Mouse (Mus musculus): Measurements from ENCODE around the gene Msrb3. TPM values are rescaled to one million over a fixed set of nuclear protein-coding genes. Genes with fewer than 3 reads are reported as not detected.

Gene Msrb3
- 1 to 10 TPM; 4.2 to 4.3 TPM for total RNA-seq (2021)

DNA sequence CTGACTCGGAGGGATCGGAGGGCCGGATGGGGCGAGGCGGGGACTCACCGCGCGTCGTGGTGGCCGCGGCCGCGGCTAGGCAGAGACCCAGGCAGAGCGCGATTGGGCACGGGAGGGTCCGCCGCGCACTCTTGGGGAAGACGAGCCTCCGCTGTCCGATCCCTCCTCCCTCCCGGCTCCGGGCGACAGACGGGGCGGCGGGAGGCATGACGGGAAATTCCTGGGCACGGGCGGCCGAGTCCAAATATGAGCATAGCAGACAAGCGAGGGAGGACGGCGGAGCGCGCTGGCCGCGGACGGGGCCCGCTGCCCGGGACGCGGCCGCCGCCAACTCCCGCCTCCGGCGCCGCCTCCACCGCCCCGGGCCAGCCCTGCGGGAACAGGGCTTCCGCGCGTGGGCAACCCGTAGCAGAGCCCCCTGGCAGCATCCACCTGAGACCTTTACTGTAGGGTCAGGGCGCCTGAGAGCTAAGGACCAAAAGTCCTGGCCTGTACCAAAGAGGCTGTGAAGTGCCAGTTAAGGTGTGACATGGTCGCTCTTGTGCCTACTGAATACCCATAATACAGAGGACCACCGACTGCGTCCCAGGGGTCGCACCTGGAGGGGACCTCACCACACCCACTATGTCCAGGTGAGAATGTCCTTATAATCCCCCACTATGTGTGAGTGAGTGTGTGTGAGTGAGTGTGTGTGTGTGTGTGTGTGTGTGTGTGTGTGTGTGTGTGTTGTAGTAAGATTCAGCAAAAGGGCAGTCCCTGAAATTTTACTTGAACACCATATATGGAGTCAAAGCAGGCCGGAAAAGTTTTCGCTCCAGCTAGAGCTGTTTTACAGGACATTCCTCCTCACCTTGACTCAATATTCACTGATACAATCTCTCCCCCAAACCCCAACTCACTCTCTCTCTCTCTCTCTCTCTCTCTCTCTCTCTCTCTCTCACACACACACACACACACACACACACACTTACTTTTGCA is at the start of gene Msrb3:
Gene Msrb3 (minus strand): TSS at position 317 of the 978 bp plus-strand sequence.
- peak; percentile 48 to 51 for DNase-seq (ENCODE audit: extremely low spot score in 1 of 2, low spot score in 1 of 2)

DNA sequence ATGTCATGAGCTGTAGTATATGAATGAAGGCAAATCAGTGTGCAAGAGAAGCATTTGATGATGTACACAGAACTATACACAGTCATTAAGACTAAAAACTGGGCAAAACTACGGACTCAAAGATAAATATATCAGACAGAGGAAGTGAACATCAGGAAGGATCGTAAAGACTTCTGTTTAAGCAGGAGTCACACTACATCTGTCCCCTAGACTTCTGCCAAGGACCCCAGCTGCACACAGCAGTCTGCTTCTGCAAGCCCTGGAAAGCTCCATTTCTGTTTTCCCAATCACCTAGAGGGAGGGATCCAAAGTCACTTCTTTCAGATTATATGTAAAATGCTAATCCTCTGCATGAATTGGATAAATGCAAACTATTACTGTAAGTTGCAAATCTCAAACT is 49.6 kb upstream of the Msrb3 start:
- DNase-seq (ENCODE audit: extremely low spot score in 1 of 2, low spot score in 1 of 2) = no peak

GRCm38 (mm10) chr10:120947842-120948241 is 48.9 kb upstream of the Msrb3 start:
- DNase-seq (ENCODE audit: extremely low spot score in 1 of 2, low spot score in 1 of 2) = no peak

DNA sequence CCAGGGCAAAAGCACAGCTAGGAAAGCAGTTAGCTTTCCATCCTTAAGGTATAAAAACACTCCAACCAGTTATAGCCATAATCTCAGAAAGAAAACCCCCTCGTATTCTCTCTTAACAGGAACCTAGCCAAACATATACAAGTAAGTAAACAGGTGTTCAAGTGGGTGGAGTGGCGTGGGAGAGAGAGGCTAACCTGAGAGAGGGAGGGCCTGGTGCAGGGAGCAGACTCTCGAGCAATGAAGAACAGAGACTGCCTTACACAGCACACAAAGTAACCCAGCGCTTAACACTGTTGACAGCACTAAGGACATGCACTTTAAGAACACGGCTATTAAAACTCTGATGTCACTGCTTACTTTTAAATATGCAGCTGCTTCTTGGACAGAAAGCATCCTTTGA is 47.9 kb upstream of the Msrb3 start:
- DNase-seq (ENCODE audit: extremely low spot score in 1 of 2, low spot score in 1 of 2) = no peak

DNA sequence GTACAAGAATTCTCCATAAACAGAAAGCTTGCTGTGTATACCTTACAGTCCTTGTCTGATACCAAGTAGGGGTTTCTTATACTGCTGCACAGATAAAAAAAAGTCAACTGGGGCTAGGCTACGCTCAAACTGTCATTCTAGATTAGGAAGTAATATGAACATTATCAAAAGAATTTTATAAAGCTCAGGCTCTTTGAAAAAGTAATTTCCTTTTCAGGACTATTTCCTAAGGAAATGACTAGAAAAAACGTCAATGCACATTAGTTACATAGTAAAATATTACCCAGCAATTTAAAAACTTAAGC is 40.0 kb upstream of the Msrb3 start:
- DNase-seq (ENCODE audit: extremely low spot score in 1 of 2, low spot score in 1 of 2) = no peak

- DNase-seq (ENCODE audit: extremely low spot score in 1 of 2, low spot score in 1 of 2) = peak in 1 of 2 experiments; percentile 64
These were observed 39.4 kb upstream of the Msrb3 start for GRCm38 (mm10) chr10:120938077-120938903.

DNA sequence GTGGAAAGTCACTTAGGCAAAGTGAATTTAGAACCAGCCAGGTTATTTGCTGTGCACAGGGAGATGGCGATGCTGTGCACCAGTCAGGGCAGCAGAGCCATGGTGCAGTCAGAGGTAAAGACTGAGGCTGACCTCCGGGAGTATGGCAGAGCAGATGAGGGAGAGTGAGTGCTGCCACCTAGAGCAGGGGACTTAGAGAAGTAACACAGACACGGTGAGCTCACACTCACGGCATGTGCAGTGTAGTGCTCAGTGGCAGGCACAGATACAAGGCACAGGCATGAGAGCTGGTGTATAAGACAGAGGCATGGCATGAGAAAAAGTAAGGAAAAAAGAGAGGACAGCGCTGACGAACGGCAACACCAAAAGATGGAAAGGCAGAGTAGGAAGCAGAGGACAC is 30.6 kb upstream of the Msrb3 start:
- DNase-seq (ENCODE audit: extremely low spot score in 1 of 2, low spot score in 1 of 2) = no peak

DNA sequence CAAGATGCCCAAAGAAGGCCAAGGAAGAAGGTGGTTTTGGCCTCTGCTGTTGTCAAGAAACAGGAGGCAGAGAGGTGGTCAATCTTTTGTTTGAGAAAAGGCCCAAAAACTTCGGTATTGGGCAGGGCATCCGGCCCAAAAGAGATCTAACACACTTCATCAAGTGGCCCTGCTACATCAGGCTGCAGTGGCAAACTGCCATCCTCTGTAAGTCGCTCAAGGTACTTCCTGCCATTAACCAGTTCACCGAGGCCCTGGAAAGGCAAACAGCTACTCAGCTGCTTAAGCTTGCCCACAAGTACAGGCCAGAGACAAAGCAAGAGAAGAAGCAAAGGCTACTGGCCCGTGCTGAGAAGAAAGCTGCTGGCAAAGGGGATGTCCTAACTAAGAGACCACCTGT is 29.3 kb upstream of the Msrb3 start:
- no peak for DNase-seq (ENCODE audit: extremely low spot score in 1 of 2, low spot score in 1 of 2)

- DNase-seq (ENCODE audit: extremely low spot score in 1 of 2, low spot score in 1 of 2) = no peak
These were observed 27.3 kb upstream of the Msrb3 start for GRCm38 (mm10) chr10:120926156-120926555.

- DNase-seq (ENCODE audit: extremely low spot score in 1 of 2, low spot score in 1 of 2) = no peak
These were observed 22.6 kb upstream of the Msrb3 start for GRCm38 (mm10) chr10:120921501-120921900.

DNA sequence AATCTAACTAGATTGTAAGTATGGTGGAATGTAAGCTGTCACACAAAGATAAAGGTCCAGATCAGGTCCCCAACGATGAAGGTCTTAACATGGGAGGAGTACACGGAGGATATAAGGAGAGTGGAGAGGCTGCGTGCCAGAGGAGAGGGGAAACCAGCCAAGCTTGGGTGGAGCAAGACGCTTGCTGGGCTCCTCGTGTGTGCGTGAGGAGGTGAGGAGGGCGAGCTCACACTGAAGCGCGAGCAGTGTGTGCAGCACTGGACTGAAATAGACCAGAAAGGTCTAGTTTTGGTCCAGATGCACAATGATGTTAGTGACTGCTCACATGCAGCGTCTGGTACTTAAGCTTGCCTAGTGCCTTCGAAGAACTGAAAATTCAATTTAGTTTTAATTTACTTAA is 21.7 kb upstream of the Msrb3 start:
- DNase-seq (ENCODE audit: extremely low spot score in 1 of 2, low spot score in 1 of 2) = no peak

GRCm38 (mm10) chr10:120916250-120916649 is 17.3 kb upstream of the Msrb3 start:
- DNase-seq (ENCODE audit: extremely low spot score in 1 of 2, low spot score in 1 of 2) = no peak

DNA sequence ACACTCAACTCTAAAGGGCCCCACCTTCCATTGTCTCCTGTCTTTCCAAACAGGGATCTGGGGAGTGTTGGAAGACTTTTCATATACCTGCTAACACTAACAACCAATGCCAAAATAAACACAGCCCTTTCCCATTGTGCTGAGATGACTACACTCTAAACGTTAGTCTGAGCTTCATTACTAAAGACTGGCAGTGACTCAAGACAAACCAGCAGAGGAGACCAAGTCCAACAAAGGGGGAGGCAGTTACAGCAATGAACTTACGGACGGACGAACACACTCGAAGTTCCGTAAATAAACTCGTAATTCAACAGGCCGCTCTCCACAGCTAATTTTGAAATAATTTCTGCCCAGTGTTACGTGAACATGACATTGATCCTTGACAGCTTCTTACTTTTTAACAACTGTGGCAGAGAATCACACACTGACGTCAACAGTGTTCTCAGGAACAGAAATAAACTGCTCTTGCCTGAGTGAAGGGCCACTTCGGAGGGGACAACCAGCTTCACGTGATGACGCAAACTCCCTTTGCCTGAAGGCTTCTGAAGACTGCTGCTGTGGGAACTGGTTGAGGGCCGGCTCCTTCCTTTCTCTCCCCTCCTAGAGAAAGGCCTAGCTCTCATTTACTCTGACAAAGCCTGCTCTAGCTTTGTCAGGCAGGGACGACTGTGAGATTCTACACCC is 16.2 kb upstream of the Msrb3 start:
- no peak for DNase-seq (ENCODE audit: extremely low spot score in 1 of 2, low spot score in 1 of 2)

DNA sequence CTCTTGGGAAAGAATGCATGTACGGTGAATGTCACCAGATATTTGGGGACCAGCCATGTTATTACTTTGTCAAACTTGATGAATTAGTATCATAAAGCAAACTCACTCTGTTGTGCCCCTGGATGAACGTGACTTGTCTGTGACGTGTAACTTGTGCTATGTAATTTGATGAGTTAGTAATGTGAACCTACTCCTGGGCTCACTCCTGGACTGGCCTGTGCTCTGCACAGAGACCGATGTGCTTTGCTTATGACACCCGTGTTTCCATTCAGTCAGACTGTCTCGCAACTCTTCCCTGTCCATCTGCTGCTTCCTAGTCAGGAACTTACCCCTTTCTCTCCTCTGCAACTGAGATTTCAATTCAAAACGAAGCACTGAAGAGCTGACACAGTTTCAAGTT is 15.4 kb upstream of the Msrb3 start:
- no peak for DNase-seq (ENCODE audit: extremely low spot score in 1 of 2, low spot score in 1 of 2)

DNA sequence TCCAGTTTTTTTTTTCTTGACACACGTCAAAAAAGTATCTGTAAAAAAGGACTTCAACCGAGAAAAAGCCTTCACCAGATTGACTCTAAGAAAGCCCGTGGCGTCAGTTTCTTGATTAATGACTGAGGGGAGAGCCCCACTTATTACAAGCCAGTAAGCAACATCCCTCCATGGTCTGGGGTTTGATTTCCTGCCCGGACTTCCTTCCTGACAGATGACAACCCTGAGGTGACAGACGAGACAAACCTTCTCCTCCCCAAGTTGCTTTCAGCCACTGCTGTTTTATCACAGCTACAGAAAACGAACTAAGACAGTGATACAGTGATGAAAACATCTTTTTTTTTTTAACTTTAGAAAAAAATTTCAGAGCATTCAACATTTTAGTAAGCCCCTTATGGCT is 14.9 kb upstream of the Msrb3 start:
- no peak for DNase-seq (ENCODE audit: extremely low spot score in 1 of 2, low spot score in 1 of 2)

- DNase-seq (ENCODE audit: extremely low spot score in 1 of 2, low spot score in 1 of 2) = no peak
These were observed 13.1 kb upstream of the Msrb3 start for GRCm38 (mm10) chr10:120911971-120912370.

- no peak for DNase-seq (ENCODE audit: extremely low spot score in 1 of 2, low spot score in 1 of 2)
These were observed 10.1 kb upstream of the Msrb3 start for GRCm38 (mm10) chr10:120908776-120909574.

- no peak for DNase-seq (ENCODE audit: extremely low spot score in 1 of 2, low spot score in 1 of 2)
These were observed 5.8 kb upstream of the Msrb3 start for GRCm38 (mm10) chr10:120904676-120905075.

DNA sequence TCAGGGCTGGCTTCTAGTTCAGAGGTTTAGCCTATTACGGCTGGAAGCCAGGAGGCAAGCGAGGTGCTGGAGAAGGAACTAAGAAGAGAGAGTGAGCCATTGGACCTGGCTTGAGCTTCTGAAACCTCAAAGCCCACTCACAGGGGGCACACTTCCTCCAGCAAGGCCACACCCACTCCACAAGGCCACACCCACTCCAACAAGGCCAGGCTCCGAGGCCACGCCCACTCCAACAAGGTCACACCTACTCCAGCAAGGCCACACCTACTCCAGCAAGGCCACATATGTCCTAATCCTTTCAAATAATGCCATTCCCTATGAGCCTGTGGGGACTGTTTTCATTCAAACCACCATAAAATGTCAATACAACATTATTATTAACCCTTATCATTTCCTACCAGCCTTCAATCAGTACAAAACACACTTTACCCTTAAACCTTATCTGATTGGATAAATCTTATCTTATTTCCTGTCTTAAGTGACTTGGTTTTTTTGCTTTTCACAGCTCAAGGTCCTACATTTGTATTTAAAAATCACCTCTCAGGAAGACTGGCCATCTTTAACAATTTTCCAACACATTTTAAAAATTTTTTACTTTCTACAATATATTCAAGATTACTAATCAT is 5.1 kb upstream of the Msrb3 start:
- no peak for DNase-seq (ENCODE audit: extremely low spot score in 1 of 2, low spot score in 1 of 2)

GRCm38 (mm10) chr10:120901746-120902145 is 2.8 kb upstream of the Msrb3 start:
- no peak for DNase-seq (ENCODE audit: extremely low spot score in 1 of 2, low spot score in 1 of 2)

Data from layer of hippocampus, postnatal 25 days (tissue).